Mouse (Mus musculus) ZHBTc4 (cell line): ENCODE data around the gene Nsun7.
A peak's percentile ranks its signal among the peaks of the same experiment; 100 is the strongest.
"Not testable (repeated sequence)": the region's sequence is repeated elsewhere in the genome, so short reads cannot be mapped to it uniquely, and the experiment has no call there.

Experiments used
- DNase-seq: peaks from one replicate; pipeline ENCODE4 v3.0.0-alpha.2; 2011; ENCODE audit warnings: low read depth, low spot score

Nsun7 gene

DNA sequence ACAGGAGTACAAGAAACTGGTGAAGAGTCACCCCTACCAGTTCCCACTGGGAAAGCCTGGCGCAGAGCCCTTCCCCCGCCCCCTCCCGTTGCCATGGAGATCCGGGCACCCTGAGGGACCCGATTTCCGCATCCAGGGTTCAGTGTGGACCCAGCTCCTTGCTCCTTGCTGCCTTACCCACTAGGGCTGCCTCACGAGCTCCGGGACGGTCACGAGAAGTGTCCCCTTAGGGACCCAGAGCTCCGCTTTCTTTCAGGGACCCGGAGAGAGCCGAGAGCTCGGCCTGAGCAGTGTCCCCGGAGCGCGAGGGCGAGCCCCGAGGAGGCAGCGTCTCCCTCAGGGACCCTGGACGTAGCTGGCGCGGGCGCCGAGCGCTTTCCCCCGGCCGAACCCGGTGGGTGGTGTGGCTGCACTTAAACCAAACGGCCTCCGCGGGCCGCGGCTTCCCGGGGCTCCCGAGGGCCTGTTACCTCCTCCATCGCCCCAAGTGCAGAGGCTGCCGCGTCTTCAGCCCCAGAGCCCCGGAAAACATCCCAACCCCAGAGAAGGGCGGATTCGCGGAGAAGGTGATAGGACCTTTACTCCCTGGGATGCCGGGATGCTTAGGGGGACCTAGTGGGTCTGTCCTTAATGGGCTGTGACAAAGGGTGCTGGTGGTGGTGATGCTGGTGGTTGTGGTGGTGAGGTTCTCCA lies at the start of gene Nsun7:
TSS of gene Nsun7 (plus strand) at position 142 of the 693 bp plus-strand sequence.
- peak; percentile 76 for DNase-seq

DNA sequence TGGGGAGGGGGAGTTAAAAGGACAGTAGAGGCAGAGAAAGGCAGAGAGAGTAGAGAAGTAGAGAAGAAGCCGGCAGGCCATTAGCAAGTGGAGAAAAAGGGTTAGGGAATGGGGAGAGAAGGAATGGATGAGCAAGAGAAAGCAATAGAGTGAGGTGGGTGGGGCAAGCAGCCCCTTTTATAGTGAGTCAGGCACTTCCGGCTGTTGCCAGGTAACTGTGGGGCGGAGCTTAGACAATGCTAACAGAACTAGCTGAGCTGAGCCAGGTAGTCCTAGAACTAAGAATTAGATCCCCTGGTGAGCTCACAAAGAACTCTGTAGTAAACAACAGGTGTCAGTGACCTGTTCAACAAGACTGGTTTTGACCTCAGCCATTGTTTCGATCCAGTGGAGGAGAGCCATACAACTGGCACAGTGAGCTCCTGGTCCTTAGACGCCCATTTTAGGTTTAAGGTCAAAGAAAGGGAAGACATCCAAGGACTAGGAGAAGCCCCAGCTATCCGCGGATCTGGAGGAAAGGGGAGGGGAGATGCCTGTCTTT lies 45.2 kb upstream of the Nsun7 start:
- peak; percentile 88 for DNase-seq

DNA sequence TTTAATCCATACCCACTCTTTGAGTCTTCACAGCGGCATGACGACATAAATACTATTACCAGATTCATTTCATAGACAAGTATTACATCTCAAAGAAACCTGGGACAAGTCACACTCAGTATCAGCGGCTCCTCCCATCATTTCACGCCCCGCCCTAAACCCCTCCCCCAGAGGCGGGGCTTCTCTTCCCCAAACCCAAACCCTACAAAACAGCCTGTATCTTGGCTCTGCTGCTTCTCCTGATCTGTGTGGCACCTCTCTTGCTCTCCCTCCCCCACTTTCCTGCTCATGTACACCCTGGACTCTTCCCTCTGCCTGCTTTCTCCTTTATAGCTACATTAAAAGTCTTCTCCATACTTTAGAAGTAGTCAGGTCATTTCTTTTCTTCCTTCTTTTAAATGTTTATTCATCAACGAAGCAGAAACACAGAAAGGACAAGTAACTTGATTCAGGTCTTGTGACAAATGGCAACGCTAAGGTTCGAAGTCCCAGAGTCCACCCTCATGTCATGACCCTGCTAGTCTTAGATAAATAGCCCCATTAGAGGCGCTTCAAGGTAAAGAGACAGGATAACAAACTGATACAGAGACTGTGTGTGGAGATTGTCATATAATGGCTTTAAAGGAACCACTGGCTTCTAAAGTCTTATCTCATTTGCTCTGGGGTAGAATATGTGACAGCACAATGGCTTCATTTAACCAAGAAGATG lies 44.0 kb upstream of the Nsun7 start:
- DNase-seq = peak; percentile 81

DNA sequence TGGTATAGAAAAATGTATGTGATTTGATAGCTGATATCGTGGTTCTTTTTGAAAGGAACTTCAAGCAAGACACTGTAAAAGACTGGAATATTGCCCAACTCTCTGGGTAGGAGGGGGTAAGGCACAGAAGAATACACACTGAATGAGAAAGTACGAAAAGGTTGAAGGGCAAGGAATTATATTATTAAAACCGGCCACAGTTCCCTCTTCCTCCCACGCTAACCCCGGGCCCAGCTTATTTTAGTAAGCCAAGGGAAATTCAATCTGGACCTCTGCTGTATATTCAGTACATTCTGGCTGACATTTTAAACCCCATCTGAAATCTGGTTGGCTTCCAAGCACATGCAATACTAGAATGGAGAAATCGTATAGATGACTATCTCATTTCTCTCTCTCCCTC lies 40.0 kb upstream of the Nsun7 start:
- DNase-seq = no peak

DNA sequence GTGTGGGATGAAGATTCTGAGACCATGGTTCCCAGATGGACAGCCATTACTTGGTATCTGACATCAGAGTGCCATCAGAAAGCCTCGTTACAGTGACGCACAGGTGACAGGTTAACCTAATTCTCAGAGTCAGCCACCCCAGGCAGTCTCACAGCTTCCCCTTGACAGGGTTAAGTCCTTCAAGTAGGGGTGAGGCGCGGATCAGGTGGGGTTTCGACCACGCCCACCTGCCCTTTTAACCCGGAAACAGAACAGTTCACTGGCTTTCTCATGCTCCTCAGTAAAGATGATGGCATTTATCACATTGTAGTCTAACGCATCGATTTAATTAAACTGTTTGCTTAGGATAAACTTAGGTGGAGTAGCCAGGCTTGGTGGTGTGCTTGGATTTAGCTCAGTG lies 39.1 kb upstream of the Nsun7 start:
- DNase-seq = peak; percentile 63

DNA sequence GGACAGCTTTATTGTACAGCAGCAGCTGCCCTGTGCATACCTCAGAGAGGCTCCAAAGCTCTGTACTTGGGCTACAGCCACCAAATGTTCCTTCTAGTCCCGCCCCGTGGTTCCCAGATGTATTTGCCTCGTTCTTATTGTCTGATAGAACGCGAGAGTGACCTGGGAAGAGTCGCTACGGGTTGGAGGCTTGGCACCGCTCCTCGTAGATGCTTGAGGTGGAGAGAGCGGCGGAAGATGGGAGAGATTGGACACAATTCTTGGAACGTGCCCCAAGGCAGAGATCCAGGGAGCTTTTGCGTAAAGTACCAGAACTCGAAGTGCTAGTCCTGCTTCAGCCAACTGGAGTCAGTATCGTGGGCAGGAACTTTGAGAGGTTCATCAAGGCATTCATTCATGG lies 36.8 kb upstream of the Nsun7 start:
- DNase-seq = peak; percentile 67

DNA sequence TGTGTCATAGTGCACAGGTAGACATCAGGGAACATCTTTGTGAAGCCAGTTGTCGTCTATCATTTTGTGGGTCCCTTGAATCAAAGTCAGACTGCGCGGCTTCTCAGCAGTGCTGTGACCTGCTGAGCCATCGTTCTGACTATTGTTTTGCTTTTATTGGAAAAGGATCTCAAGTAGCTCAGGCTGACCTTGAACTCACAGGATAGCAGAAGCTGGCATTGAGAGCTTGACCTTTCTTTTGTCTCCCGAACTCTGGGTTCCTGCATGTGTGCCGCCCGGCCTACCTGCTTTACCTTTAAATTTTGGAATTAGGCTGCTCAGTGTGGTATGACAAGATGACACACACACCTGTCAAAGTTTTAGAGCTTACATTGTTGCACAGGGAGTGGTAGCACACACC lies 33.2 kb upstream of the Nsun7 start:
- peak; percentile 53 for DNase-seq

DNA sequence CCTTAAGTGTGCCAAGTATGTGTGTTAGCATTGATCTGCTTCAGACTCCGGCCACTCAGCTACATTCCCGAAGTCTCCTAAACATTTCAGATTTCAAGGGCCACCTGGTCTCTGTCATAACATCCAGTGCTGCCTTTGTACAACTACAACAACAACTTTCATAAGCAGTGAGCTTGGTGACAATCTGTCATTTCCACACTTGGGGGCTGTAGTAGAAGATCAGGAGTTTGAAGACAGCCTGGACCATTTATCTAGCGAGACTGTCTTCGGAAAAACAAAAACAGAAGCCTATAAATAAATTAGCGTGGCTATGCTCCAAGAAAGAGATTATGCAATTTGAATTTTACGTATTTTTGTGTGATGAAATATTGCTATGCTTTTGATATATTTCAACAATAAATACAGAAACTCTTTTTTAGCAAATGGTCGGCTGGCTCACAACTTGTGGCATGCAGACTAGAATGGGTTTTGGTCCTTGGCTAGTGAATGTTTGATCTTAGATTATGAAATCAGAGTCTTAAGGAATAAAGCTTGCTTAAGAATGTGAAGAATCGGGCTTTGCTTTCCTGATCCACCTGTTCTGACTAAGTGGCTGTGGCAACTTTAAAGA lies 27.9 kb upstream of the Nsun7 start:
- DNase-seq = no peak

DNA sequence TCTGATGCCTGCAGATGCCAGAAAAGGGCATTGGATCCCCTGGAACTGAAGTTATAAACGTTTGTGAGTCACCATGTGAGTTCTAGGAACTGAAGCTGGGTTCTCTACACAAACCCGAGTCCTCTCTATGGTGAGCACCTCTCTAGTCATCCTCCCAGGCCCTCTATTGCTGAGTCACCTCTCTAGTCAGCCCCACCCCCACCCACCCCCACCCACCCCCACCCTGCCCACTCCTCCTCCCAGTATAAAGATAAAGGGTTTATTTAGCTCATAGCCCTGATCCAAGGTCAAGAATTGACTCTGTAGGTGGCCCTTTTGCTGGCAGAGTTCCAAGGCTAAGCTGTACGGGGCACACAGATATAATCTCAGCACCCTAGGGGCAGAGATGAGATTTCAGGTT lies 27.2 kb upstream of the Nsun7 start:
- DNase-seq = peak; percentile 52

DNA sequence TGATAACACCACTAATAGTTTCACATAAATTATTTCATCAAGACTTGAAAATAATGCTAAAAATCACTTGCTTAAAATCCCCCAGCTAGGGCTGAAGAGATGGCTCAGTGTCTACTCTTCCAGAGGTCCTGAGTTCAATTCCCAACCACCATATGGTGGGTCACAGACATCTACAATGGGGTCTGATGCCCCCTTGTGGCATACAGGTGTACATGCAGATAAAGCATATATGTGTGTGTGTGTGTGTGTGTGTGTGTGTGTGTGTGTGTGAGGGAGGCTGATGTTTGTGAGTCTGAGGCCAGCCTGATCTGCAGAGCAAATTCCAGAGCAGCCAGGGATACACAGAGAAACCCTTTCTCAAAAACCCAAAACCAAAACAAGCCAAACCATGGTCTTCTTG lies 17.8 kb upstream of the Nsun7 start:
- peak; percentile 58 for DNase-seq

DNA sequence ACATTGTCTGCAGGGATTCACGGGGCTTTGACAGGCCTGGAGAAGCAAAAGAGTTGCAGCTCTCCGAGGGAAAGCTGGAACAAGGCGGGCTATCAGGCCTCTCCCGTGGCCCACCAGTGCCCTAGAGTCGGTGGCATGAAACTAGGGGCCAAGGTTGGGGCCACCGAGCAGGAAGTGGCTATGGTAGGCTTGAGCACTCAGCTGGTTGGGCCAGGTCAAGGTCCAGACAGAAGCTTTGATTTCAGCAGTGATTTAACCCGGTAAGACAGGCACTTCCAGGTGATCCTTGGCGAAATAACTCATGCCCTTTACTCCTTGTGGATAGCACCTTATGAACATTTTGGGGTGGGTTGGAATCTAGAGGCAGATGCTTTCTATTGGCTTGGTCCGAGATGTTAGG lies 16.2 kb upstream of the Nsun7 start:
- no peak for DNase-seq

DNA sequence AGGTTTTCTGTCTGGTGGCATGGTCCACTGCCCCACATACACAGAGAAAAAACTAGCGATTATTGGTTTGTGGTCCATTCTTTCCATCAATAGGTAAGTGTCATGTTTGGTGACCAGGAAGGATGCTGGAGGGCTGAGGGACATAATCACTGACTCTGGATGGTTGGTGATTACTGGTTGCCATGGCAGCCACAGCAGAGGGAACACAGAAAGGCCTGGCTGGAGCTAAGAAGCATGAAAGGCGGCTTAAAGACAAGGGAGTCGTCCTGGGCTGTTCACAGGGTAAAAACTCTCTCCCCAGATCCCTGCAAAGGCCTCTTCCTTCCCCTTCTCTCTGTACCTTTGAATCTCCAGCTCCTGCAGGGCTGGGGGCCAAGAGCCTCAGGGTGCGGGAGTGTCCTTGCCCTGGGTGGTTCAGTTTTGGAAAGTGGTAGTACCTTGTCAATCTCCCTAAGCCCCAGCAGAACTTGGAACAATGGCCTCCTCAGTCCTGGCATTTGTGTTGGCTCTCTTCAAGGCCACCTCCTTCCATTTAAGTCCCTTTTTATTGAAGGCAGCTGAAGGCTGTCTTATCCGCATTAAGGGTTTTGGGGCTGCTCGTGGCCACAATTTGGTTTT lies 15.5 kb upstream of the Nsun7 start:
- DNase-seq = no peak

DNA sequence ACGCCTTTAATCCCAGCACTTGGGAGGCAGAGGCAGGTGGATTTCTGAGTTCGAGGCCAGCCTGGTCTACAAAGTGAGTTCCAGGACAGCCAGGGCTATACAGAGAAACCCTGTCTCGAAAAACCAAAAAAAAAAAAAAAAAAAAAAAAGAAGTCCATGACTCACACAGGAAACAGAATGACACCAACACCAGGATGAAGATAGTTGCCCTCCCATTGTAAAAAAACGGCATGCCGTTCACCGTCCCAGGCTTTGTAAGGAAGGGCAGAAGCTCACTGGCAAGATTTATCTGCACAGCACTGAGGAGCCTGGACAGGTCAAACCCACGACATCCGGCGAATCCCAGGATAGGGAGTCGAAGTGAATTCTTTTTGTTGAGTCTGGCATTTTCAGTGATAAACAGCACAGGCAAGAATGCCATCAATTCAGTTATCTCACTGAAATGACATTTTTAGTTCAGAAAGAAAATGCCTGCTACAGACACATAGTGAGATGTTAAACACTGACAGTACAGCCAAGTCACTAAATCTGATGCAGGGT lies 13.7 kb upstream of the Nsun7 start:
- no peak for DNase-seq

DNA sequence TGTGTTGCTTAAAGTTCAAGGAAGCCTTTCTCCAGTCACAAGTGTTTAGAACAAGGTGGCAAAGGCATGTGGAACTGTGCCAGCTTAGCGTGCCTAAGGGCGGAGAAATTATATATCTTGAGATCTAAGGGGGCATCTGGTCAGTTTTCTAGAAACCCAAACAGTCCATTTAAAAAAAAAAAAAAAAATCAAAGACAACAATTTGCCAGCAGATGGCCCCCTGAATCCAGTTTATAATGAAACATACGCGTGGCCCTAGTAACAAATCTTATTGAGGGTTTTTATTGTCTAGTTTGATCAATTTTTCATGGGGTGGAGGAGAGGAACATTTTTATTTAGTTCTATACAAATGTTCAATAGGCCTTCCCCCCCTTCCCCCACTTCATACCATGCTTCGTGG lies 6.5 kb upstream of the Nsun7 start:
- no peak for DNase-seq

DNA sequence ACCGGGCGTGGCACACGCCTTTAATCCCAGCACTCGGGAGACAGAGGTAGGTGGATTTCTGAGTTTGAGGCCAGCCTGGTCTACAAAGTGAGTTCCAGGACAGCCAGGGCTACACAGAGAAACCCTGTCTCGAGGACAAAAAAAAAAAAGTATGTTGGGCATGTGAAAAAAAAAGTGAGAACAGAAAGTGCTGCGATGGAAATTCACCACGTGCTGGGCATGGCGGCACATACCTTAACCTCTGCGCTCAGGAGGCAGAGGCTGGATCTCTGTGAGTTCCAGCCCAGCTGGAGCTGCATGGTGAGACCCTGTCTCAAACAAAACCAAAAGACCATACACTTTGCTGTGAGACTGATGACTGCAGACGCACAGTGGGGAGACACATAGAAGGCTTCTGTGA lies 4.7 kb upstream of the Nsun7 start:
- no peak for DNase-seq

DNA sequence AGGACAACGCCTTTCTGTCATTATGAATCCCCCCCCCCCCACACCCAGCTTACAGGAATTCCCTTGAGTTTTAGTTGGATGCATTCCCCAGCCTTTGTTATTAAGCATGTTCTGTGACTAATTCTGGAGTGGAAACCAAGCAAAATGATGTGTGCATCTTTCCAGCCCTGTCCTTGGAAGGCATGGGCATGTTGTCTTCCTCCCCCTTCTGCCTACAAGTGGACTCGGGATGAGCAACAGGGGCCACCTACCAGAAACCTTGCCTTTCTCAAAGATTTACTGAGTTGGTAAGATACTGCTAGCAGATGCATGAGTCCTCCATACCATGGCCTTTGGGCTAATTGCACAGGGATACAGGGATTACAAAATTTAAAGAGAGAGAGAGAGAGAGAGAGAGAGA lies 697 bp upstream of the Nsun7 start:
- DNase-seq = no peak

DNA sequence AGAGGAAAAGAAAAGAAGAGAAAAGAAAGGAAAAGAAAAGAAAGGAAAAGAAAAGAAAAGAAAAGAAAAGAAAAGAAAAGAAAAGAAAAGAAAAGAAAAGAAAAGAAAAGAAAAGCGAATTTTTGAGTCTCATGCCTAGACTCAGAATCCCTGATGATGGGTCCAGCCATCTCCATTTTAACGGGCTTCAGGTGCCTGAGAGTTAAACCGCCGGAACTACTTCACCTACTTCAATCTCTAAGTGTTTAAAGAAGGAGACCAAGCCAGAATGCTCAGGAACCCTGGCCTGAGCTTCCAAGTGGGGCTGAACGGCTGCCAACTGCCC lies 304 bp upstream of the Nsun7 start:
- not testable (repeated sequence) for DNase-seq

DNA sequence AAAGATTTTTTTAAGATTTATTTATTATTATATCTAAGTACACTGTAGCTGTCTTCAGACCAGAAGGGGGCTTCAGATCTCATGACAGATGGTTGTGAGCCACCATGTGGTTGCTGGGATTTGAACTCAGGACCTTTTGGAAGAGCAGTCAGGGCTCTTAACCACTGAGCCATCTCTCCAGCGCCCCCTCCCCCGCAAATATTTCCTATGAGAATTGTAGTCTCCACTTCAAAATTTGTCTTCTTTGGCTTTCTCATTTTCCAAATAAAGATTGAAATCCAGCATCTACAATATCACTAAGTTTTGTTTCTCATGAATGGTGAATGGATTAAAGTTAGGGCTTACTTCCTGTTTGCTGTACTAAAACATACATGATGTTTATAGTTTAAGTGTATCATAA lies 2.8 kb downstream of the Nsun7 start:
- no peak for DNase-seq

DNA sequence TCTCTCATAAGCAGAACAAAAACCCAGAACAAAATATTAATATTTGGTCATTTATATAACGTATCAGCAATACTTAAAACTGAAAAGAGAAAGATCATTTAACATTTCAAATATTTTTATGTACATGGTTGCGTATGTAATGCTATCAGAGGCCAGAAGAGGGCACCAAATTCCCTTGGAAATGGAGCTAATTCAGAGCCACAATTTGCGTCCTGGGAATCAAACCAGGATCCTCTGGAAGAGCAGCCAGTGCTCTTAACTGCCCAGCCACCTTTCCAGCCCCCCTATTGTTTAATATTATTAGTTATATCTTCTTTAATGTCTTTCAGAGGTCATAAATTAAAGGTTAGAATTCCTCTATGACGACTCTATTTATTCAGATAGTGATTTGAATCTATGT lies 3.7 kb downstream of the Nsun7 start:
- DNase-seq = peak; percentile 63

DNA sequence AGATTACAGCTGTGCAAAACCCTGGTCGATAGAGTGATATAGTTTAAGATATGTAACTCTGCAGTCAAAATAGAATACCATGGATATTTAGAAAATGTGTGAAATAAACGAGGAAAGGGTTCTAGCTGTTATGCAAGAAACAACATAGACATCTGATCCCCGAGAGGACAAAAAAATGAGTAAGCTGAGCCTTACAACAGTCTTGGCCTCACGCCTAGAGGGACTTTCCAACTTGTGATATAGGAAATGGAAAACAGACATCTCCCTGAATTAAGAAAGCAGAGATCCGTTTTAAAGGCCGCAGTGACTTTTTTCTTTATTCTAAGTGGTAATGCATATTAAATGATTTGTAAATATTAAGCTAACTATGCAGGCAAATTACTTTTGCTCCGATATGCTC lies 9.9 kb downstream of the Nsun7 start:
- no peak for DNase-seq

DNA sequence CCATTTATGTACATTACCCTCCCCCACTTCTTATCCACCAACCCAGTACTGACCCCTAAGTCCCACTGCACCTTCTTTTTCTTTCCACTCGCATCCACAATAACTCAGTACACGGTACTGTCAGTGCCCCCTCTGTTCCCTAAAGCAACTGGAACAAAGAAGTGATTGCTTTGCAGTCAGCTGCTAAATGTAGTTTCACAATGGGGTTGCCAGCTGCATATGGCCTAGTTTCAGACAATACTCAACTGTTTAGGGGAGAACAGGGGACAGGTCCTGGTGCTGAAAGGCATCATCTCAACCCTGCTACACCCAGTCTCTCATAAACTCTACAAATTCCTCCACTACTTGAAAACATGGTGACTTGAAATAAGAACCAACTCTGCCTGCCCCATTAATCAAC lies 11.4 kb downstream of the Nsun7 start:
- DNase-seq = no peak

DNA sequence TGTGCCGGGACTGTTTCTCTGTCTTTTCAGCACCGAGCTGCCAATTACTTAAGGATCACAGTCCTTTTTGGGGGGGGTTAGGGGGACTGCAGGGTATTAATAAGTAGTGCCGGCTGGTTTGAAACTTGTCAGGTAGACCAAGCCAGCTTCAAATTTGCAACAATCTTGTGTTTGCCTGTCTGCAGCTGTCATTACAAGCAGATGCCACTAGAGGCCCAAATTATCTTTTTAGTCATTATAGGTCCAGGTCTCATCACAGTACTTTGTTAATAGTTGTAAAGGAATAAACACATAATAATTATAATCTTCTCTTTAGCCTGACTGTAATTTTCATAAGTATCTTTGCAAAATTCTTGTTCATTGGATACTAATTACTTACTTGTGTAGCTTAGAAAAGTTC lies 14.7 kb downstream of the Nsun7 start:
- no peak for DNase-seq
